Mouse (Mus musculus) MEL (cell line): ENCODE measurements around the gene Nrbf2.

Experiments
- CTCF ChIP-seq, 3 experiments: IDR thresholded peaks in 2 of 3; conservative IDR thresholded peaks in 1 of 3; 2 replicates each; pipeline ENCODE4 v1.5.1; 2011 to 2012; ENCODE audit warnings: low read length in 3 of 3, low read depth in 2 of 3, mild to moderate bottlenecking in 2 of 3, improper control_type of control experiment in 1 of 3, inconsistent platforms in 1 of 3, mixed read lengths in 1 of 3, moderate library complexity in 1 of 3; ENCODE audit not compliant: control insufficient read depth in 1 of 3, insufficient read depth in 1 of 3, poor library complexity in 1 of 3, severe bottlenecking in 1 of 3
- EP300 ChIP-seq, 2 experiments: IDR thresholded peaks; 2 replicates each; pipeline ENCODE4 v1.6.1; 2011; ENCODE audit warnings: improper control_type of control experiment in 2 of 2, low read length in 2 of 2, low read depth in 1 of 2, mild to moderate bottlenecking in 1 of 2
- KAT2A ChIP-seq: conservative IDR thresholded peaks from 2 replicates; pipeline ENCODE4 v1.6.1; 2012; ENCODE audit warnings: low read depth, low read length, improper control_type of control experiment, inconsistent platforms
- MAFK ChIP-seq: IDR thresholded peaks from 2 replicates; pipeline ENCODE4 v1.6.1; 2011; ENCODE audit warnings: low read depth, mild to moderate bottlenecking, low read length, improper control_type of control experiment, borderline replicate concordance
- MAX ChIP-seq: IDR thresholded peaks from 2 replicates; pipeline ENCODE4 v1.6.1; 2011; ENCODE audit warnings: low read length, improper control_type of control experiment
- MXI1 ChIP-seq: IDR thresholded peaks from 2 replicates; pipeline ENCODE4 v1.6.1; 2011; ENCODE audit warnings: mild to moderate bottlenecking, low read depth, low read length, improper control_type of control experiment
- POLR2A ChIP-seq, 2 experiments: IDR thresholded peaks; 2 replicates each; pipeline ENCODE4 v1.6.1; 2011 to 2012; ENCODE audit warnings: low read length in 2 of 2, mild to moderate bottlenecking in 2 of 2, control low read depth in 1 of 2, improper control_type of control experiment in 1 of 2, low read depth in 1 of 2, moderate library complexity in 1 of 2; ENCODE audit not compliant: control insufficient read depth in 1 of 2, insufficient read depth in 1 of 2, poor library complexity in 1 of 2
- POLR2AphosphoS5 ChIP-seq: IDR thresholded peaks from 2 replicates; pipeline ENCODE4 v1.6.1; 2012; ENCODE audit warnings: low read depth, borderline replicate concordance, mild to moderate bottlenecking, inconsistent platforms, low read length, moderate library complexity, mixed read lengths
- RCOR1 ChIP-seq: IDR thresholded peaks from 2 replicates; pipeline ENCODE4 v1.6.1; 2012; ENCODE audit warnings: low read depth, mild to moderate bottlenecking, inconsistent platforms, low read length, improper control_type of control experiment
- SIN3A ChIP-seq: IDR thresholded peaks from 2 replicates; pipeline ENCODE4 v1.6.1; 2012; ENCODE audit warnings: low read length, improper control_type of control experiment, inconsistent platforms
- TAL1 ChIP-seq: IDR thresholded peaks from 2 replicates; pipeline ENCODE4 v1.6.1; 2012; ENCODE audit warnings: mild to moderate bottlenecking, inconsistent platforms, low read length, moderate library complexity, mixed read lengths
- ZC3H11A ChIP-seq: IDR thresholded peaks from 2 replicates; pipeline ENCODE4 v1.6.1; 2012; ENCODE audit warnings: low read depth, mild to moderate bottlenecking, inconsistent platforms, low read length, improper control_type of control experiment
- ZNF384 ChIP-seq: IDR thresholded peaks from 2 replicates; pipeline ENCODE4 v1.6.1; 2012; ENCODE audit warnings: low read depth, mild to moderate bottlenecking, inconsistent platforms, low read length, improper control_type of control experiment

DNA sequence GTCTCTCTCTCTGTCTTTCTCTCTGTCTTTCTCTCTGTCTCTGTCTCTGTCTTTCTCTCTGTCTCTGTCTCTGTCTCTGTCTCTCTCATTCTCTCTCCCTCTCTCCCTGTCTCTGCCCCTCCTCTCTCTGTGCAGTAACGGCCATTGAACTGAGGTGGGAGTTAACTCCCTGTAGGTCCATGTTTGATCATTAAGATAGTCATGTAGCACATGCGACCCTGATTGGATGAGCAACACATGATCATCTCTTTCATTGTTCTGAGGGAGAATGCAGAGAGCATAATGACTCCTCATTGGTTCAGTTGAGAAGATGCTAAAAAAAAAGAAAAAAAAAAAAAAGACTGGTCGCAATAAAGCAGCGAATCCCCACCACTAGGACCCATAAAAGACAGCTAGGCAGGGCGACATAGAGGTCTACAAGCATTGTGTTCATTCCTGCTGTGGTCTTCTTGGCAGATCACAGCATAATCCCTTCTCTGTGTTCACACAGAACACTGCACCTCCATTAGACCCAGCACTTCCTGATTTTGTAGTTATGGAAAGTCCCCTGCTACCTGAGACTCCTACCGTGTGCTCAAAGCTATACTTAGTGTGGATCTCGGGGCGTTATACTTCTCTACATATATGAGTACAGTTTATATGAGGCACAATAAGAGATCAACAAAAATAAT is 11.5 kb upstream of the Nrbf2 start:
- no peak for TF ChIP-seq CTCF (IDR thresholded peaks at IDR 0.05 in 2 of 3, conservative IDR thresholded peaks at IDR 0.05 in 1 of 3; ENCODE audit: control insufficient read depth in 1 of 3, insufficient read depth in 1 of 3, low read depth in 2 of 3, low read length in 3 of 3, poor library complexity in 1 of 3, severe bottlenecking in 1 of 3)
- TF ChIP-seq MXI1, result no peak
- TF ChIP-seq EP300 (IDR thresholded peaks at IDR 0.05; ENCODE audit: low read depth in 1 of 2, low read length in 2 of 2), result no peak
- no peak for TF ChIP-seq TAL1
- peak; percentile 16 to 29; a peak in 1 of 4 replicates for TF ChIP-seq POLR2A (IDR thresholded peaks at IDR 0.05; ENCODE audit: control insufficient read depth in 1 of 2, insufficient read depth in 1 of 2, low read depth in 1 of 2, low read length in 2 of 2, poor library complexity in 1 of 2)
- TF ChIP-seq ZC3H11A, result no peak
- no peak for TF ChIP-seq KAT2A
- no peak for TF ChIP-seq SIN3A
- TF ChIP-seq RCOR1, result no peak
- TF ChIP-seq ZNF384, result peak; percentile 94
- TF ChIP-seq POLR2AphosphoS5, result no peak; the same call in 1 of the 2 replicates
- no peak for TF ChIP-seq MAFK
- TF ChIP-seq MAX, result no peak; the same call in 1 of the 2 replicates
